Mouse (Mus musculus): ENCODE data around the gene Pax8.

Pax8 gene

GRCm38 (mm10) chr2:24467156-24467555 lies 8.2 kb downstream of the Pax8 start:
- no peak for DNase-seq (ENCODE audit: low spot score in 2 of 2)

- no peak for DNase-seq (ENCODE audit: low spot score in 2 of 2)
Measured at GRCm38 (mm10) chr2:24460808-24461127, 14.6 kb downstream of the Pax8 start.

GRCm38 (mm10) chr2:24460112-24460807 lies 15.1 kb downstream of the Pax8 start:
- DNase-seq (ENCODE audit: low spot score in 2 of 2): no peak

- no peak for DNase-seq (ENCODE audit: low spot score in 2 of 2)
Measured at GRCm38 (mm10) chr2:24456841-24457240, 18.6 kb downstream of the Pax8 start.

DNA sequence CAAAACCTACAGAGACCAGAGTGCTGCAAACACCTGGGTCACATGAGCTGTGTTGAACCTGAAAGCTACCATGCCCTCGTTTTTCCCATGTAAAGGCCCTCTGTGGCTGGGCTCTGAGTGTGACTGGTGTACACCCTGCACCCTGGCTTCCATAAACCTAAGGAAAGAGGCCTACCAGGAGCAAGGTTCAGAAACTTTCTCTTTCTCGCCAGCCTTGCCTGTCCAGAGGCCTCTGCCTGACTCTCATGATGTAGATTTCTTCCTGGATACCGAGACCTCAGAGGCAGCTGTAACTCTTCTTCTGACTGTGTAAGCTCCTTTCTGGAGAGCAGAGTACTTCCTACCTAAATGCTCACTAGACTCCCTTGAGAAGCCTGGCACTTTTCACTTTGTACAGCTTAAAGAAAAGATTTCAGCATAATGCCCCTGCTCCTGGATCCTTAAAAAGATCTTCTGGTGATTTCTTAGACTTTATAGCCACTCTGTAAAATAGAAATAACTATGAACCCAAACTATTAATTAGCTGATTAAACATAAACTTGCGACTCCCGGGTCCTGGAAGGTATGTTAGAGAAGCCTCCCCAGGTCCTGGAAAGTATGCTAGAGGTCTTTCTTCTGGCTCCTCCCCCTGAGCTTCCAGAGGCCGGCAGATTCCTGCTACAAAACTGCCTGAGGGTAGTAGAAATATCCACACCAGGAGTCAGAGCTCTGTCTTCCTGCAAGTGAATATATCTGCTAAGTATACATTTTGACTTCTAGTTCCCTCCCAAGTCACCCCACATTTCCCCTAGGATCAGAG lies 20.1 kb downstream of the Pax8 start:
- no peak for DNase-seq (ENCODE audit: low spot score in 2 of 2)

DNA sequence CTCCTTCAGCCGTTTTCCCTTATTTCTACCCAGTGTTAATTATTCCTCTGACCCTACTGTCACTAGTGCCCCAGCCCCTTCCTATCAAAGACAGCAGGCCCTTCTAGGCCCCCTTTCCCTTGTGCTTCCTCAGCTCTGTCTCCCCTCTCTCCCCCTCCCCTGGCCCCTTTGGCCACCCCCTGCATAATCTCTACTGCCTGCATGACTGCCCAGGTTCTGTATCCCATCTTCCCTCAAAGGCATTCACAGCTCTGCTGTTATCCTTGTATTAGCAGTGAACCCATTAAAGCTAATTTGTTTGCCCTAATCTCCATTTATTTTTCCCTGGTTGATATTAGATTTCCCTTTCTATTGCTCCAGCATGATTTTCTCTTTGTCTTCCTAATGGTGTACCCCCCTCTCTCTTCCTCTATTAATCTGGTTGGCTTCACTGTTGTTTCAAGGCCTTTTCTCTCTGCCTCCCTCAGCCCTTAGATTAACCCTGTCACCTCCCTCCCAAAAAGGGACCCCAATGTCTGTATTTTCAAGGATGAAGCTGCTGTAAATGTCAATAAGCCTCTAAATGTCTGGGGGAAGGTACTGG lies 20.9 kb downstream of the Pax8 start:
- DNase-seq (ENCODE audit: low spot score in 2 of 2): no peak

- no peak for DNase-seq (ENCODE audit: low spot score in 2 of 2)
Measured at GRCm38 (mm10) chr2:24453206-24453605, 22.2 kb downstream of the Pax8 start.

DNA sequence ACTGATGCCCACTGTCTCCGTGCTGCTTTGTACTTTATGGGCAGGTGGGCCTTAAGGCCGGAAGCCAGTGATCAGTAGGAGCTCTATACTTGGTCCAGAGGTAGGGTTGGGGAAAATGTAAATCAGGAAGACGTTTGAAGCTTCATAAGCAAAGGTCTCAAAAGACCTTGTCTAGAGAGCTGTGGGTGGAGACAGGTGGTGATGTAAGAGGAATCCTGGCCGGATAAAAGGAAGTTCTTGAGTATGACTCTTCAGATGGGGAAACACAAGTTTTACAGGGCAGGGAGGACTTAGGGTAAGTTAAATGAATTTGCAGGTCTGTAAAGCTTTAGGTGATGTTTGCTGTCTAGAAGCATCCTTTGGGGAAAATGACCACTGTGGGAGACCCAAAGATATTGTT lies 26.3 kb downstream of the Pax8 start:
- no peak for DNase-seq (ENCODE audit: low spot score in 2 of 2)

DNA sequence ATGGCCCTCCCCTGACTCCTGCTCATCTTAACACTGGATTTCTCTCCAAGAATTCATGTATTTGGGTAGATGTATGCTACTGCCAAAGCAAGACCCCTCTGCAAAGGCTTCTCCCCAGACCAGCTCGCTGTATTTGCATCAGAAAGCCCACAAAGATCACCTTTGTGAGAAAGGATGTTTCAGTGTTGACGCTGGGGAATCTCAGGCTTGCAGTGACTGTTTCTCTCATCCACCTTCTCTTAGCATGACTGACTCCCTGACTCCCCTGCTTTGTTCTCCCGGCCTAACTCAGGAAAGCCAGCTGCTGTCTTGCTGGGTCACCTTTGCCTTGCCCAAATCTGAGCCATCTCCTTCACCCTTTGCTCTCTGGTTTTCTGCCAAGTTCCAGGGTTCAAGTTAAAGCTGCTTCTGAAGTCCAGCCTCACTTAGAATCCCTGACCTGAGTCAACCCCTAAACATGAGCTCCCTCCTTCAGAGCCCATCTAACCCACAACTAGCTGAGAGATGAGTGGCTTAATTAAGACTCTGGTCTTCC lies 32.1 kb downstream of the Pax8 start:
- DNase-seq (ENCODE audit: low spot score in 2 of 2): no peak

DNA sequence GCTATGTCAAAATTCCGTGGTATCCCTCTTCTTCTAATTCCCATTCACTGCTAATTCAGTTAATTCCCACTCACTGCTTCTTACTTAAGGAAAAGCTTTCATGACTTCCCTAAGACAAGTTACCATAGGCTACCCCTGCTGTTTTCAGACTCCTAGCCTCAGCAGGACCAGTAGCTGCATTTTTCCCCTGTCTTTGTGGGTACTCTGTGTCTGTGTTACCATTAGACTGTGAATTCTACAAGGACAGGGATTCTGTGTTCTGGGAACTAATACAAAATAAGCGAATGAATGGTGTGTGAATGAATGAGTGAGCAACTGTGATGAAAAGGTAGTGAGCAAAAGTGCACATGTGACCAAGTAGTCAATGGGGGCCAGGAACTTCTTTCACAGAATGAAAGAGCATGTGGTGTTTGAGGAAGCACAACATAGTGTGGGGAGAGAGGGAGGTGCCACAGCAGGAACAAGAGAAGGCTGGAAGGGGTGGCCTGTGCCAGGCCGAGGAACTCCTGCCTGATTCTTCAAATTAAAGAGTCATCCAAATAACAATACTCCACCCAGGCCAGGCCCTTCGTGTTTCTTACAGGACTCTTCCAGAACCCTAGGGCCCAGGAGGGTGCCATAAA lies 33.0 kb downstream of the Pax8 start:
- no peak for DNase-seq (ENCODE audit: low spot score in 2 of 2)

- DNase-seq (ENCODE audit: low spot score in 2 of 2): no peak
Measured at GRCm38 (mm10) chr2:24441899-24442298, 33.5 kb downstream of the Pax8 start.

DNA sequence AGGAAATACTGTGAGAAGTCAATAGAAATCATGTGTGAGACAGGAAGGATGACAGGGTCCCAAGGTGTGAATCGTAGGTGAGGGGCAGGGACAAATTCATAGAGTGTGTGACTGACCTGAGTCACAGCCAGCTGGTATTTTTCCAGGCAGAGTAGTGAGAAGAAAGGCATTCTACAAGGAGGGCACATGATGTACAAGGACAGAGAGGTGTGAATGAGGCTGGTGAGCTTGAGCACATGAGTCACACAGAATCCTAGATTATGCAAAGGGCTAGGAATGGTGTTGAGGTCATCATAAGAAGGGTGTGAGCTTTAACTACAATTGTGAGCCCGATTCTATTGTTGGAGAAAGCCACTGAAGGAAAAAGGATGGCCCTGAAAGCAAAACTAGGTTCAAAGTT lies 35.3 kb downstream of the Pax8 start:
- DNase-seq (ENCODE audit: low spot score in 2 of 2): no peak

DNA sequence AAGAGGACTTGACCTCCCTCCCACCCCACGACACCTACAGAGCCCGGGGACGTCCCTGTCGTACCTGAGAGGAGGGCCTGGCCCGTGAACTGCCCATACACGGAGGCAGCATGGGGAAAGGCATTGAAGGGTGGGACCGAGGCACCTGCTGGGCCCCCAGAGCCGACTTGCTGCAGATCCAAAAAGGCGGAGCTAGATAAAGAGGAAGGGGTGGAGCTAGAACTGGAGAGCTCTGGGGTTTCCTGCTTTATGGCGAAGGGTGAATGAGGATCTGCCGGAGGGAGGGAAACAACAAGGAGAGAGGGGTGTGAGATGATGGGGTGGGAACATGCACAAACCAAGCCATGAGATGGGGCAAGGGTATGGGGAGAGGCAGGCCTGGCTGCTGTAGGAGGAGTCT lies 39.7 kb downstream of the Pax8 start:
- no peak for DNase-seq (ENCODE audit: low spot score in 2 of 2)

- DNase-seq (ENCODE audit: low spot score in 2 of 2): no peak
Measured at GRCm38 (mm10) chr2:24434670-24435069, 40.7 kb downstream of the Pax8 start.

GRCm38 (mm10) chr2:24429806-24430205 lies 45.6 kb downstream of the Pax8 start:
- DNase-seq (ENCODE audit: low spot score in 2 of 2): no peak

- DNase-seq (ENCODE audit: low spot score in 2 of 2): no peak
Measured at GRCm38 (mm10) chr2:24427866-24428675, 47.3 kb downstream of the Pax8 start.

DNA sequence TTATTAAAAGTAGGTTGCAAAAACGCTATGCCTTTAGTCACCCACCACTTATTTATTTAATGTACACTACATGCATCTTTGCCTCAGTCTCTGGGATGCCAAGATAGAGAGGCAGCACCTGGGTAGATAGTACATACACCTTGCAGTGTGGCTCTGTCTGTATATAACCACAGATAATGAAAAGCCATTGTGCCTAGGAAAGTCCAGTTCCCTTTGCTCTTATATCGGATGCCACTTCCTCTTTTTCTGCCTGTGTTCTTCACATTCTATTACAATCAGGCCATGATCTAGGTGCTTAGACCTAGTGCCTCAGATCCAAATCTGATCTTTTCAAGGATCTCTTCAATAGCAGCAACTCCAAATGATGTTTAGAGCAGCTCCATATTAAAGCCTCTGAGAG lies 49.8 kb downstream of the Pax8 start:
- no peak for DNase-seq (ENCODE audit: low spot score in 2 of 2)

GRCm38 (mm10) chr2:24422815-24423214 lies 52.6 kb downstream of the Pax8 start:
- no peak for DNase-seq (ENCODE audit: low spot score in 2 of 2)

GRCm38 (mm10) chr2:24421211-24421863 lies 54.1 kb downstream of the Pax8 start:
- DNase-seq (ENCODE audit: low spot score in 2 of 2): no peak

DNA sequence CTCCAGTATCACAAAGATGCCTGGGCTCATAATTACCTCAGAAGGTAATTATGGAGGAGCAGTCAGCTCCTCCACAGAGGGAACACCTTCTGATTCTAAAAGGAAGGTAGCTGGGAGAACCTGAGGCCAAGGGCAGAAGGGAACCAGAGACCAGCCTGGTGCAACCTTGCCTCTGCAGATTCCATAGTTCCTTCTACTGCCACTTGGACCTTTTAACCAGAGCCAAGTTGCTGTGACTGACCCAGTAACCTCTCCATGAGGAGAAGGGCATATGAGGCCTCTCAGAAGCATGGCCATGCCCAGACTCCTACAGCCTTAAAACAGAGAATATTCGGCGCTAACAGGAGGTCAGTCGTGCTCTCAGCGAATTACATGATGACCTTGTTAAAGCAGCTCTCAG lies 57.8 kb downstream of the Pax8 start:
- DNase-seq (ENCODE audit: low spot score in 2 of 2): no peak

- DNase-seq (ENCODE audit: low spot score in 2 of 2): no peak
Measured at GRCm38 (mm10) chr2:24417106-24417505, 58.3 kb downstream of the Pax8 start.
